Mouse (Mus musculus): ENCODE data around the gene Sh2b2. TPM values are rescaled to one million over a fixed set of nuclear protein-coding genes. Genes with fewer than 3 reads are reported as not detected.

Gene Sh2b2
- 1.7 and 4.9 TPM in 2 replicates for polyA plus RNA-seq (2016; fragmentation: Nextera tagmentation; extraction: Ambion mirVana)

GRCm38 (mm10) chr5:136246452-136246838, at the start of gene Sh2b2:
Gene Sh2b2 (minus strand): TSS chr5:136246556.
- 78% methylated on average over 2 of the region's 2 CpGs for WGBS
- peaks cover 43% of the 10 kb centered on the region for H3K27me3 ChIP-seq (ENCODE audit: insufficient read depth, poor library complexity, severe bottlenecking)
- H3K4me1 ChIP-seq, result peaks cover 29% of the 10 kb centered on the region
- DNase-seq (ENCODE audit: low spot score), result no peak
- H3K9me3 ChIP-seq, result no peaks in the 10 kb centered on the region
- peak within 1 kb of the TSS; percentile 67 for H3K27ac ChIP-seq
- peaks cover 4% of the 10 kb centered on the region; the same call in 1 of the 2 replicates for H3K36me3 ChIP-seq
- peak within 1 kb of the TSS; percentile 80 for H3K4me3 ChIP-seq

GRCm38 (mm10) chr5:136292971-136293418, 46.6 kb upstream of the Sh2b2 start:
- DNase-seq (ENCODE audit: low spot score), result no peak
- peaks cover 13% of the 10 kb centered on the region; the same call in 1 of the 2 replicates for H3K4me1 ChIP-seq
- no peaks in the 10 kb centered on the region for H3K27me3 ChIP-seq (ENCODE audit: insufficient read depth, poor library complexity, severe bottlenecking)
- no peaks in the 10 kb centered on the region for H3K9me3 ChIP-seq
- WGBS, result 70% methylated on average over 4 of the region's 4 CpGs
- H3K36me3 ChIP-seq, result peaks cover 53% of the 10 kb centered on the region
- H3K27ac ChIP-seq, result no peak overlapping the region
- H3K4me3 ChIP-seq, result no peak overlapping the region

- no peak overlapping the region for H3K27ac ChIP-seq
Observed at GRCm38 (mm10) chr5:136292361-136292760, 46.0 kb upstream of the Sh2b2 start.

GRCm38 (mm10) chr5:136291562-136291961, 45.2 kb upstream of the Sh2b2 start:
- no peaks in the 10 kb centered on the region for H3K9me3 ChIP-seq
- H3K4me3 ChIP-seq, result no peak overlapping the region
- 91% methylated on average over 2 of the region's 2 CpGs for WGBS
- H3K4me1 ChIP-seq, result peaks cover 13% of the 10 kb centered on the region; the same call in 1 of the 2 replicates
- H3K36me3 ChIP-seq, result peaks cover 53% of the 10 kb centered on the region
- H3K27ac ChIP-seq, result no peak overlapping the region
- H3K27me3 ChIP-seq (ENCODE audit: insufficient read depth, poor library complexity, severe bottlenecking), result no peaks in the 10 kb centered on the region
- DNase-seq (ENCODE audit: low spot score), result no peak

More at GRCm38 (mm10) chr5:136292361-136292760, 46.0 kb upstream of the Sh2b2 start:
- H3K4me3 ChIP-seq, result no peak overlapping the region
- no peak for DNase-seq (ENCODE audit: low spot score)
- H3K4me1 ChIP-seq, result peaks cover 13% of the 10 kb centered on the region; the same call in 1 of the 2 replicates
- peaks cover 52% of the 10 kb centered on the region for H3K36me3 ChIP-seq
- H3K9me3 ChIP-seq, result no peaks in the 10 kb centered on the region
- 87% methylated on average over 2 of the region's 2 CpGs for WGBS
- no peaks in the 10 kb centered on the region for H3K27me3 ChIP-seq (ENCODE audit: insufficient read depth, poor library complexity, severe bottlenecking)

GRCm38 (mm10) chr5:136289776-136290175, 43.4 kb upstream of the Sh2b2 start:
- Histone ChIP-seq H3K4me3 (no peak overlapping the region), H3K27ac (no peak overlapping the region), H3K4me1 (peaks cover 13% of the 10 kb centered on the region; the same call in 1 of the 2 replicates), H3K36me3 (peaks cover 53% of the 10 kb centered on the region), H3K9me3 (no peaks in the 10 kb centered on the region), H3K27me3 (ENCODE audit: insufficient read depth, poor library complexity, severe bottlenecking) (no peaks in the 10 kb centered on the region)
- DNase-seq (ENCODE audit: low spot score), result no peak
- 70% methylated on average over 3 of the region's 3 CpGs for WGBS

GRCm38 (mm10) chr5:136288351-136289081, 42.2 kb upstream of the Sh2b2 start:
- no peak overlapping the region for H3K27ac ChIP-seq
- H3K27me3 ChIP-seq (ENCODE audit: insufficient read depth, poor library complexity, severe bottlenecking), result no peaks in the 10 kb centered on the region
- DNase-seq (ENCODE audit: low spot score), result no peak
- peaks cover 19% of the 10 kb centered on the region for H3K4me1 ChIP-seq
- 80% methylated on average over 6 of the region's 6 CpGs for WGBS
- no peaks in the 10 kb centered on the region for H3K9me3 ChIP-seq
- peaks cover 58% of the 10 kb centered on the region for H3K36me3 ChIP-seq
- no peak overlapping the region for H3K4me3 ChIP-seq

- peaks cover 15% of the 10 kb centered on the region for H3K4me1 ChIP-seq
- peaks cover 71% of the 10 kb centered on the region for H3K36me3 ChIP-seq
- no peak overlapping the region for H3K27ac ChIP-seq
- no peak overlapping the region for H3K4me3 ChIP-seq
- WGBS, result 79% methylated on average over 6 of the region's 6 CpGs
- no peaks in the 10 kb centered on the region for H3K27me3 ChIP-seq (ENCODE audit: insufficient read depth, poor library complexity, severe bottlenecking)
- no peak for DNase-seq (ENCODE audit: low spot score)
- H3K9me3 ChIP-seq, result no peaks in the 10 kb centered on the region
Observed at GRCm38 (mm10) chr5:136286566-136286965, 40.2 kb upstream of the Sh2b2 start.

- peaks cover 15% of the 10 kb centered on the region for H3K4me1 ChIP-seq
- WGBS, result 92% methylated on average over 7 of the region's 7 CpGs
- no peaks in the 10 kb centered on the region for H3K9me3 ChIP-seq
- DNase-seq (ENCODE audit: low spot score), result no peak
- no peaks in the 10 kb centered on the region for H3K27me3 ChIP-seq (ENCODE audit: insufficient read depth, poor library complexity, severe bottlenecking)
- H3K4me3 ChIP-seq, result no peak overlapping the region
- H3K27ac ChIP-seq, result no peak overlapping the region
- H3K36me3 ChIP-seq, result peaks cover 79% of the 10 kb centered on the region
Observed at GRCm38 (mm10) chr5:136285106-136285505, 38.8 kb upstream of the Sh2b2 start.

- peaks cover 97% of the 10 kb centered on the region for H3K36me3 ChIP-seq
- 71% methylated on average over 6 of the region's 6 CpGs for WGBS
- no peak for DNase-seq (ENCODE audit: low spot score)
- H3K4me1 ChIP-seq, result peaks cover 10% of the 10 kb centered on the region; the same call in 1 of the 2 replicates
- H3K4me3 ChIP-seq, result no peak overlapping the region
- H3K9me3 ChIP-seq, result no peaks in the 10 kb centered on the region
- H3K27me3 ChIP-seq (ENCODE audit: insufficient read depth, poor library complexity, severe bottlenecking), result no peaks in the 10 kb centered on the region
- H3K27ac ChIP-seq, result no peak overlapping the region
Observed at GRCm38 (mm10) chr5:136281351-136281750, 35.0 kb upstream of the Sh2b2 start.

- Histone ChIP-seq H3K36me3 (peaks cover 73% of the 10 kb centered on the region), H3K27ac (no peak overlapping the region)
Observed at GRCm38 (mm10) chr5:136274739-136275138, 28.4 kb upstream of the Sh2b2 start.

GRCm38 (mm10) chr5:136269937-136270336, 23.6 kb upstream of the Sh2b2 start:
- peaks cover 25% of the 10 kb centered on the region for H3K36me3 ChIP-seq
- no peak for DNase-seq (ENCODE audit: low spot score)
- H3K27me3 ChIP-seq (ENCODE audit: insufficient read depth, poor library complexity, severe bottlenecking), result no peaks in the 10 kb centered on the region
- H3K4me3 ChIP-seq, result no peak overlapping the region
- no peaks in the 10 kb centered on the region for H3K9me3 ChIP-seq
- H3K27ac ChIP-seq, result no peak overlapping the region
- WGBS, result 83% methylated on average over 4 of the region's 4 CpGs
- peaks cover 8% of the 10 kb centered on the region for H3K4me1 ChIP-seq

More at GRCm38 (mm10) chr5:136274739-136275138, 28.4 kb upstream of the Sh2b2 start:
- Histone ChIP-seq H3K4me3 (no peak overlapping the region), H3K4me1 (peaks cover 4% of the 10 kb centered on the region; the same call in 1 of the 2 replicates), H3K9me3 (no peaks in the 10 kb centered on the region), H3K27me3 (ENCODE audit: insufficient read depth, poor library complexity, severe bottlenecking) (no peaks in the 10 kb centered on the region)
- WGBS, result 88% methylated on average over 43 of the region's 43 CpGs
- no peak for DNase-seq (ENCODE audit: low spot score)

- Histone ChIP-seq H3K27ac (no peak overlapping the region), H3K36me3 (no peaks in the 10 kb centered on the region), H3K27me3 (ENCODE audit: insufficient read depth, poor library complexity, severe bottlenecking) (no peaks in the 10 kb centered on the region), H3K4me3 (no peak overlapping the region), H3K4me1 (peaks cover 10% of the 10 kb centered on the region), H3K9me3 (no peaks in the 10 kb centered on the region)
- no peak for DNase-seq (ENCODE audit: low spot score)
- 61% methylated on average over 7 of the region's 7 CpGs for WGBS
Observed at GRCm38 (mm10) chr5:136266077-136266476, 19.7 kb upstream of the Sh2b2 start.

GRCm38 (mm10) chr5:136263342-136263741, 17.0 kb upstream of the Sh2b2 start:
- no peaks in the 10 kb centered on the region for H3K36me3 ChIP-seq
- H3K4me3 ChIP-seq, result no peak overlapping the region
- no peaks in the 10 kb centered on the region for H3K9me3 ChIP-seq
- no peak for DNase-seq (ENCODE audit: low spot score)
- no peaks in the 10 kb centered on the region for H3K27me3 ChIP-seq (ENCODE audit: insufficient read depth, poor library complexity, severe bottlenecking)
- no peak overlapping the region for H3K27ac ChIP-seq
- H3K4me1 ChIP-seq, result peaks cover 11% of the 10 kb centered on the region; the same call in 1 of the 2 replicates
- 84% methylated on average over 4 of the region's 4 CpGs for WGBS
